Mouse (Mus musculus): ENCODE measurements around the gene Rhbdd3. TPM values are rescaled to one million over a fixed set of nuclear protein-coding genes. Genes with fewer than 3 reads are reported as not detected.
A peak's percentile ranks its signal among the peaks of the same experiment; 100 is the strongest.

Rhbdd3 gene
- 30.9 and 35.6 TPM in 2 replicates for polyA plus RNA-seq (2015; fragmentation: Nextera tagmentation; extraction: Ambion mirVana)

GRCm38 (mm10) chr11:5098736-5099542, at the start of gene Rhbdd3, which contains the start of gene Ewsr1:
Gene Rhbdd3, plus strand, starts transcription at chr11:5098926.
Gene Ewsr1, minus strand, starts transcription at chr11:5099266.
- peak within 1 kb of the TSS; percentile 98 for H3K27ac ChIP-seq
- peak within 1 kb of the TSS; percentile 99 for H3K9ac ChIP-seq
- H3K9me3 ChIP-seq = no peaks in the 10 kb centered on the region
- peak within 1 kb of the TSS; percentile 100 for H3K4me3 ChIP-seq
- H3K4me2 ChIP-seq = peak within 1 kb of the TSS; percentile 94
- no peaks in the 10 kb centered on the region for H3K27me3 ChIP-seq
- ATAC-seq (ENCODE audit: low FRiP score) = peak; percentile 88
- H3K4me1 ChIP-seq (replicated peaks) = peaks cover 43% of the 10 kb centered on the region
- WGBS = under 1% methylated on average over 79 of the region's 92 CpGs
- peaks cover 9% of the 10 kb centered on the region for H3K36me3 ChIP-seq

- no peak overlapping the region for H3K4me2 ChIP-seq
- peaks cover 10% of the 10 kb centered on the region for H3K4me1 ChIP-seq (replicated peaks)
- H3K9me3 ChIP-seq = no peaks in the 10 kb centered on the region
- no peak overlapping the region for H3K9ac ChIP-seq
- no peak overlapping the region for H3K4me3 ChIP-seq
- H3K27ac ChIP-seq = no peak overlapping the region
- 84% methylated on average over 10 of the region's 10 CpGs for WGBS
- no peaks in the 10 kb centered on the region for H3K36me3 ChIP-seq
- ATAC-seq (ENCODE audit: low FRiP score) = no peak
- peaks cover 26% of the 10 kb centered on the region for H3K27me3 ChIP-seq
These were observed 47.1 kb upstream of the Rhbdd3 start for GRCm38 (mm10) chr11:5051629-5052028.

- 76% methylated on average over 10 of the region's 10 CpGs for WGBS
- no peak for ATAC-seq (ENCODE audit: low FRiP score)
- Histone ChIP-seq H3K9ac (no peak overlapping the region), H3K27ac (no peak overlapping the region), H3K27me3 (peaks cover 33% of the 10 kb centered on the region), H3K36me3 (no peaks in the 10 kb centered on the region), H3K9me3 (no peaks in the 10 kb centered on the region), H3K4me2 (no peak overlapping the region), H3K4me1 (replicated peaks) (peaks cover 17% of the 10 kb centered on the region), H3K4me3 (no peak overlapping the region)
These were observed 46.4 kb upstream of the Rhbdd3 start for GRCm38 (mm10) chr11:5052200-5052854.

GRCm38 (mm10) chr11:5054151-5054550, 44.6 kb upstream of the Rhbdd3 start:
- Histone ChIP-seq H3K9ac (no peak overlapping the region), H3K27ac (no peak overlapping the region), H3K36me3 (no peaks in the 10 kb centered on the region), H3K9me3 (no peaks in the 10 kb centered on the region), H3K4me2 (no peak overlapping the region), H3K4me3 (no peak overlapping the region), H3K4me1 (replicated peaks) (peaks cover 27% of the 10 kb centered on the region), H3K27me3 (peaks cover 50% of the 10 kb centered on the region)
- 92% methylated on average over 14 of the region's 14 CpGs for WGBS
- no peak for ATAC-seq (ENCODE audit: low FRiP score)

- Histone ChIP-seq H3K4me1 (replicated peaks) (peaks cover 31% of the 10 kb centered on the region), H3K4me3 (no peak overlapping the region), H3K36me3 (no peaks in the 10 kb centered on the region), H3K27ac (no peak overlapping the region), H3K27me3 (peaks cover 55% of the 10 kb centered on the region), H3K4me2 (no peak overlapping the region), H3K9ac (no peak overlapping the region), H3K9me3 (no peaks in the 10 kb centered on the region)
- WGBS = 65% methylated on average over 6 of the region's 6 CpGs
- ATAC-seq (ENCODE audit: low FRiP score) = no peak
These were observed 43.9 kb upstream of the Rhbdd3 start for GRCm38 (mm10) chr11:5054874-5055273.

GRCm38 (mm10) chr11:5055945-5056938, 42.5 kb upstream of the Rhbdd3 start:
- Histone ChIP-seq H3K27ac (no peak overlapping the region), H3K4me1 (replicated peaks) (peaks cover 37% of the 10 kb centered on the region), H3K27me3 (peaks cover 65% of the 10 kb centered on the region), H3K9me3 (no peaks in the 10 kb centered on the region), H3K4me2 (no peak overlapping the region), H3K4me3 (no peak overlapping the region), H3K9ac (no peak overlapping the region), H3K36me3 (peaks cover 7% of the 10 kb centered on the region)
- WGBS = 31% methylated on average over 23 of the region's 23 CpGs
- ATAC-seq (ENCODE audit: low FRiP score) = no peak

- Histone ChIP-seq H3K4me2 (no peak overlapping the region; the same call in 1 of the 2 replicates), H3K27ac (no peak overlapping the region), H3K9ac (no peak overlapping the region), H3K27me3 (peaks cover 73% of the 10 kb centered on the region), H3K36me3 (peaks cover 7% of the 10 kb centered on the region), H3K9me3 (no peaks in the 10 kb centered on the region), H3K4me1 (replicated peaks) (peaks cover 45% of the 10 kb centered on the region), H3K4me3 (no peak overlapping the region)
- 56% methylated on average over 8 of the region's 8 CpGs for WGBS
- no peak for ATAC-seq (ENCODE audit: low FRiP score)
These were observed 41.7 kb upstream of the Rhbdd3 start for GRCm38 (mm10) chr11:5057064-5057463.

GRCm38 (mm10) chr11:5057541-5057855, 41.2 kb upstream of the Rhbdd3 start:
- no peak for ATAC-seq (ENCODE audit: low FRiP score)
- Histone ChIP-seq H3K9ac (peak overlapping the region; percentile 74), H3K4me3 (peak overlapping the region; percentile 49), H3K27me3 (peaks cover 77% of the 10 kb centered on the region), H3K9me3 (no peaks in the 10 kb centered on the region), H3K4me2 (peak overlapping the region; percentile 79), H3K27ac (no peak overlapping the region), H3K36me3 (peaks cover 7% of the 10 kb centered on the region), H3K4me1 (replicated peaks) (peaks cover 49% of the 10 kb centered on the region)
- WGBS = 11% methylated on average over 8 of the region's 8 CpGs

- no peaks in the 10 kb centered on the region for H3K9me3 ChIP-seq
- peaks cover 55% of the 10 kb centered on the region for H3K4me1 ChIP-seq (replicated peaks)
- H3K27me3 ChIP-seq = peaks cover 83% of the 10 kb centered on the region
- H3K27ac ChIP-seq = no peak within 1 kb of the TSS
- peaks cover 7% of the 10 kb centered on the region for H3K36me3 ChIP-seq
- H3K4me2 ChIP-seq = peak within 1 kb of the TSS; percentile 79
- ATAC-seq (ENCODE audit: low FRiP score) = peak; percentile 6; the same call in 1 of the 2 replicates
- H3K4me3 ChIP-seq = peak within 1 kb of the TSS; percentile 49
- 2% methylated on average over 75 of the region's 77 CpGs for WGBS
- H3K9ac ChIP-seq = peak within 1 kb of the TSS; percentile 74
These were observed 40.7 kb upstream of the Rhbdd3 start, which contains the start of gene Rasl10a for GRCm38 (mm10) chr11:5057856-5058641. Gene Rasl10a, plus strand, starts transcription at chr11:5058128.

- H3K4me2 ChIP-seq = no peak overlapping the region
- 32% methylated on average over 9 of the region's 9 CpGs for WGBS
These were observed 39.9 kb upstream of the Rhbdd3 start for GRCm38 (mm10) chr11:5058783-5059182.

GRCm38 (mm10) chr11:5059230-5059629, 39.5 kb upstream of the Rhbdd3 start:
- no peak for ATAC-seq (ENCODE audit: low FRiP score)
- H3K4me1 ChIP-seq (replicated peaks) = peaks cover 66% of the 10 kb centered on the region
- WGBS = 29% methylated on average over 14 of the region's 14 CpGs

More at GRCm38 (mm10) chr11:5058783-5059182, 39.9 kb upstream of the Rhbdd3 start:
- H3K4me3 ChIP-seq = no peak overlapping the region
- no peak overlapping the region for H3K9ac ChIP-seq
- H3K36me3 ChIP-seq = peaks cover 7% of the 10 kb centered on the region
- no peak overlapping the region for H3K27ac ChIP-seq
- no peak for ATAC-seq (ENCODE audit: low FRiP score)
- H3K27me3 ChIP-seq = peaks cover 90% of the 10 kb centered on the region
- no peaks in the 10 kb centered on the region for H3K9me3 ChIP-seq
- H3K4me1 ChIP-seq (replicated peaks) = peaks cover 62% of the 10 kb centered on the region

More at GRCm38 (mm10) chr11:5059230-5059629, 39.5 kb upstream of the Rhbdd3 start:
- Histone ChIP-seq H3K9me3 (no peaks in the 10 kb centered on the region), H3K4me3 (no peak overlapping the region), H3K9ac (no peak overlapping the region), H3K27me3 (peaks cover 95% of the 10 kb centered on the region), H3K36me3 (peaks cover 7% of the 10 kb centered on the region), H3K27ac (no peak overlapping the region), H3K4me2 (no peak overlapping the region)

All from hindbrain, embryonic 13.5 days (tissue).